Mouse (Mus musculus) limb, embryonic 10.5 days (tissue): ENCODE data around the gene Tbcd. TPM values are rescaled to one million over a fixed set of nuclear protein-coding genes. Genes with fewer than 3 reads are reported as not detected.

Experiments
- DNase-seq: peaks from one replicate; pipeline ENCODE4 v3.0.0-alpha.2; 2017; ENCODE audit warnings: low spot score
- H3K27ac ChIP-seq: fragments of 300-500 bp; sonication (generic); 2 replicates; pipeline ENCODE4 v1.5.1; 2016; ENCODE audit warnings: mild to moderate bottlenecking
- H3K27me3 ChIP-seq: fragments of 300-500 bp; sonication (generic); 2 replicates; pipeline ENCODE4 v1.6.1; 2016; ENCODE audit warnings: low read depth, mild to moderate bottlenecking; ENCODE audit not compliant: poor library complexity, severe bottlenecking
- H3K36me3 ChIP-seq: fragments of 300-500 bp; sonication (generic); 2 replicates; pipeline ENCODE4 v1.6.1; 2016; ENCODE audit warnings: mild to moderate bottlenecking, moderate library complexity
- H3K4me1 ChIP-seq: fragments of 300-500 bp; sonication (generic); 2 replicates; pipeline ENCODE4 v1.6.1; 2016
- H3K4me3 ChIP-seq: fragments of 300-500 bp; sonication (generic); 2 replicates; pipeline ENCODE4 v1.5.1; 2016; ENCODE audit warnings: mild to moderate bottlenecking, moderate library complexity
- H3K9me3 ChIP-seq: fragments of 300-500 bp; sonication (generic); replicated peaks from 2 replicates; pipeline ENCODE4 v1.6.1; 2016; ENCODE audit warnings: mild to moderate bottlenecking
- WGBS: fragments of 180-500 bp; shearing (Covaris S2); methylation state at CpG from one replicate; pipeline ENCODE4 v1.1.7; 2016; 5-methylcytosine and 5-hydroxymethylcytosine counted together
- polyA plus RNA-seq: library from polyadenylated mRNA; unstranded; fragments of >200 nt; fragmentation: Nextera tagmentation; extraction: Ambion mirVana; gene quantifications from 2 replicates; pipeline ENCODE4 v1.2.1, GENCODE M21; 2016

Tbcd gene
- polyA plus RNA-seq, 1 experiment from 2014 or later = 54.9 TPM

DNA sequence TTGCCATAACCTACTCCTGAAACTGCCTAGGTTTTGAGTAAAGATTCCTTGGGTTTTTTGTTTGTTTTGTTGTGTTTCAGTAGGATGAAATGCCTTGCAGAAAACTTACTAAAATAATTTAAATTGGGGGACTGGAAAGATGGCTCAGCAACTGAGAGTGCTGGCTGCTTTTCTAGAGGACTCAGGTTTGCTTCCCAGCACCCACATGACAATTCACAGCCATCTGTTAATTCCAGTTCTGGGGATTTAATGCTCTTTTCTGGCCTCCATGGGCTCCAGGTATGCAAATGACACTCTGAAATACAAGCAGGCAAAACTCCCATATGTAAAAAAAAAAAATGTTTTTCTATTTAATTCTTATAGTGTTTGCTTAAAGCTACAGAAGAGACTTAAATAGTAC lies 130.1 kb downstream of the Tbcd start:
- Histone ChIP-seq H3K27ac (no peak overlapping the region), H3K4me3 (no peak overlapping the region), H3K36me3 (peaks cover 10% of the 10 kb centered on the region), H3K9me3 (no peaks in the 10 kb centered on the region), H3K4me1 (no peaks in the 10 kb centered on the region), H3K27me3 (no peaks in the 10 kb centered on the region)
- no peak for DNase-seq

DNA sequence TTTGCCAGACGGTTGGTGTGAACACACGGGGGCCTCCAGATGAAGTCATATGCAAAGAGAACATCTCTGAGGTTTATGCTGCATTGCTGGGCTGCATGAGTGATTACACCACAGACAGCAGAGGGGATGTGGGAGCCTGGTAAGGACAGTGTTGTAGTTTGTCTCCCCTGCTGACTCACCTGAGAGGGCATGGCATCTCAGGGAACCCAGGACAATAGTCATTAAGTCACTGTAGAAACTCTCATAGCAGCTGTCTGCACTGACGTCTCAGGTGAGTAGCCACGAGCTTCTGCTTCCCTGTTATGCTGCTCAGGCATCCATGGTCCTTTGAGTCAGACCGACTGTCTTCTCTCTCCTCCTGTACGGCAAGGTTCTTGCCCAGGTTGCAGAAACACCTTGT lies 145.5 kb downstream of the Tbcd start:
- peaks cover 16% of the 10 kb centered on the region; the same call in 1 of the 2 replicates for H3K4me1 ChIP-seq
- peaks cover 55% of the 10 kb centered on the region for H3K36me3 ChIP-seq
- DNase-seq = no peak

DNA sequence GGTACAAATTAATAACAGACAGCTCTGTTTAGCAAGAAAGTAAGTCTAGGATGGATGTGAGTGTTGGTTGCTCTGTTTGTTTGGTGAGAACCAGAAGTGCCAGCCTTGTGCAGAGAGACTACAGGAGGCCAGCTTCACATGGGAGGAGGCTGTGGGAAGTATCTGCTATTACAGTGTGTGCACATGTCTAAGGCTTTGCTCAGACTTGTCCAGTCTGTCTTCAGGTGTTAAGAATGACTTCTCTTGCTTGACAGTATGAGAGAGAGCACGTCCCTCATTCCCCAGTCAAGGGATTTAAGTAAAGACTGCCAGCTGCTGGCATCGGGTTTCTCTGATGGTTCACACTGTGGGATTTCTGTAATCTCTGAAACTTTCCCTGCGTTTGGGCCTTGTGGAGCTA lies 149.7 kb downstream of the Tbcd start:
- WGBS = 77% methylated on average over 3 of the region's 3 CpGs
- H3K27me3 ChIP-seq = no peaks in the 10 kb centered on the region
- no peak for DNase-seq
- H3K4me1 ChIP-seq = peaks cover 16% of the 10 kb centered on the region; the same call in 1 of the 2 replicates
- H3K9me3 ChIP-seq = no peaks in the 10 kb centered on the region
- no peak overlapping the region for H3K4me3 ChIP-seq
- 0 out of 2 replicates have a peak overlapping the region, but pooled peaks have one; percentile 15 for H3K27ac ChIP-seq
- peaks cover 65% of the 10 kb centered on the region for H3K36me3 ChIP-seq

More for the DNA sequence above, 145.5 kb downstream of the Tbcd start:
- no peaks in the 10 kb centered on the region for H3K27me3 ChIP-seq
- 87% methylated on average over 6 of the region's 6 CpGs for WGBS
- no peak overlapping the region for H3K27ac ChIP-seq
- no peaks in the 10 kb centered on the region for H3K9me3 ChIP-seq
- no peak overlapping the region for H3K4me3 ChIP-seq

DNA sequence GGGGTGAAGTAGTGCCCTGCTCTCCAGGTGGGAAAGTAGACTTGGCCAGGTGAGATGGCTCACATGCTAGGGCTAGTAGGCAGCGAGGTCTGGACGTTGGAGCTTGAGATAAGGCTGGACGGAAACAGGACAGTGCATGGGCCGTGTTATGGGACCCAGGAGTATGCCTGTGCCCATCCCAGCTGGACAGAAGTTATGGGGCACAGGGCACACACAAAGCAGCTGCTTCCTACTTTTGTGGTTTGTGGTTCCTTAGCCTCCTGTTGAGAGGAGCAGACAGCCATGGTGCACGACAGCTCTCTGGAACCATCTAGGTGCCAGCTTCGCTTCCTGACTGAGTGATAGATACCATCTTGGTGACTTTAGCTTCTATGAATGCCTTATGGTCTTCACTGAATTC lies 153.9 kb downstream of the Tbcd start:
- Histone ChIP-seq H3K36me3 (peaks cover 76% of the 10 kb centered on the region), H3K9me3 (no peaks in the 10 kb centered on the region), H3K4me3 (no peak overlapping the region), H3K4me1 (0 out of 2 replicates have a peak, but pooled peaks cover 5% of the 10 kb centered on the region), H3K27me3 (no peaks in the 10 kb centered on the region), H3K27ac (no peak overlapping the region)
- WGBS = 95% methylated on average over 6 of the region's 6 CpGs
- DNase-seq = no peak

GRCm38 (mm10) chr11:121610976-121611375 lies 159.2 kb downstream of the Tbcd start:
- Histone ChIP-seq H3K36me3 (peaks cover 63% of the 10 kb centered on the region), H3K4me1 (no peaks in the 10 kb centered on the region), H3K27me3 (no peaks in the 10 kb centered on the region), H3K27ac (no peak overlapping the region), H3K9me3 (no peaks in the 10 kb centered on the region), H3K4me3 (no peak overlapping the region)
- DNase-seq = no peak

- Histone ChIP-seq H3K27ac (no peak overlapping the region), H3K4me1 (no peaks in the 10 kb centered on the region), H3K27me3 (no peaks in the 10 kb centered on the region), H3K4me3 (no peak overlapping the region), H3K9me3 (no peaks in the 10 kb centered on the region), H3K36me3 (peaks cover 74% of the 10 kb centered on the region)
- DNase-seq = no peak
- 79% methylated on average over 3 of the region's 3 CpGs for WGBS
Measured at GRCm38 (mm10) chr11:121615961-121616485, 164.3 kb downstream of the Tbcd start.

DNA sequence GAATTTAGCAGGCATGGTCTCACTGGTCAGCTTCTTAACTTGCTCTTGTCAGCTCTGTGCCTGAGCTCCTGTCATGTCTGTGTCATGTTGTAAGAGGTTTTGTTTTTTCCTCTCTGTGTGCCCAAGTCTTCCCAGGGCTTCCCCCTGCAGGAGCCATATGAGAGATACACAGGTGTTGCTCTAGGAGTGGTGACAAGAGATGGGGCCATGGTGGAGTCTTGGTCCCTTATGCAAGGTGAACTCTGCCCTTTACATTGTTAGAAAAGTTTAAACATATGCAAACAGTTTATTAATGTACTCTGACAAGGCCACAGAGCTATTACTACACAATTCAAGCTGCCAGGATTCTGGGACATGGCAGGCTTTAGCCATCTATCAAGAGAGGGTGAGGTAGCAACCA lies 164.8 kb downstream of the Tbcd start:
- Histone ChIP-seq H3K4me1 (no peaks in the 10 kb centered on the region), H3K27ac (no peak overlapping the region), H3K9me3 (no peaks in the 10 kb centered on the region), H3K27me3 (no peaks in the 10 kb centered on the region), H3K4me3 (no peak overlapping the region), H3K36me3 (peaks cover 73% of the 10 kb centered on the region)
- no peak for DNase-seq

DNA sequence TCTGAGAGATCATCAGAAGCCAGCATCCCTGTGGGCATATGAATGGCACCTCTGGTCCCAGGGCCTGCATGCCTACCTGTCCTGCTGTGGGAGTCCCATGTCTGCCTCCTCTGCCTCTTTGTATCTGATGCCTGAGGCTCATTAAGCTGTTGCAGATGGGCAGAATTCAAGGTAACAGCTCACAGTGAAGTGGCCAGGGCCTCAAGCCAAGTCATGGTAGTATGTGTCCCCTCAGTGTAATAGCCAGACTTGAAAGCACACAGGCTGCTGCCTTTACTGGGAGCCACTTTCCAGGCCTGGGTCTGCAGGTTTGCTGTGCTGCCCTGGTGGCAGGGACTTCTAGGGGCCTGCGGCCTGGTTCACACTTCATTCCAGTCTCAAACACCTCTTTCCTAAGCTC lies 165.6 kb downstream of the Tbcd start:
- H3K9me3 ChIP-seq = no peaks in the 10 kb centered on the region
- no peak overlapping the region for H3K4me3 ChIP-seq
- no peak overlapping the region for H3K27ac ChIP-seq
- H3K4me1 ChIP-seq = no peaks in the 10 kb centered on the region
- no peak for DNase-seq
- no peaks in the 10 kb centered on the region for H3K27me3 ChIP-seq
- H3K36me3 ChIP-seq = peaks cover 79% of the 10 kb centered on the region
- 94% methylated on average over 1 of the region's 1 CpGs for WGBS

DNA sequence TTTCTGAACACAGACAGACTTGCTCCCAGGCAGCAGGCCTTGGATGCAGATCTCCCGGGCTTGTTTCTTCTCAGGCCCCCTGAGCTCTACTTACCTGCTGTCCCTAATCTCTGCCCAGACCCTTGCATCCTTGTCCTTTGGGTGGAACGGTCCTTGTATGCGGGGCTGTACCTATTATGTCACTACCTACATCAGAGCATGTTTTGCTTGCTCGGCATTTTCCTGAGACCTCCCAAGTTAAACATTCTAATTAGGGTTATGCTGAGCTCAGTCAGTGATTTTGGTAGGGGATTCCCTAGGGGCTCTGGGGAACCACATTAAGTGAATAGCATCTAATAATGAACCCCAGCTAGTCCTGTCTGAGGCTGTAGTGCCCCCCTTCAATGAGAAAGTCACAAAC lies 173.3 kb downstream of the Tbcd start:
- WGBS = 92% methylated on average over 4 of the region's 4 CpGs
- no peaks in the 10 kb centered on the region for H3K27me3 ChIP-seq
- peaks cover 51% of the 10 kb centered on the region for H3K36me3 ChIP-seq
- no peaks in the 10 kb centered on the region for H3K4me1 ChIP-seq
- no peaks in the 10 kb centered on the region for H3K9me3 ChIP-seq
- H3K4me3 ChIP-seq = no peak overlapping the region
- DNase-seq = no peak
- H3K27ac ChIP-seq = no peak overlapping the region

- Histone ChIP-seq H3K27ac (no peak overlapping the region), H3K4me3 (no peak overlapping the region), H3K4me1 (no peaks in the 10 kb centered on the region), H3K9me3 (no peaks in the 10 kb centered on the region), H3K27me3 (no peaks in the 10 kb centered on the region), H3K36me3 (peaks cover 37% of the 10 kb centered on the region)
- 89% methylated on average over 5 of the region's 5 CpGs for WGBS
- DNase-seq = no peak
Measured at GRCm38 (mm10) chr11:121627521-121627920, 175.8 kb downstream of the Tbcd start.

- Histone ChIP-seq H3K27ac (no peak overlapping the region), H3K4me1 (no peaks in the 10 kb centered on the region), H3K9me3 (no peaks in the 10 kb centered on the region), H3K4me3 (no peak overlapping the region), H3K36me3 (peaks cover 18% of the 10 kb centered on the region), H3K27me3 (no peaks in the 10 kb centered on the region)
- DNase-seq = no peak
- 91% methylated on average over 6 of the region's 6 CpGs for WGBS
Measured at GRCm38 (mm10) chr11:121629529-121629928, 177.8 kb downstream of the Tbcd start.

GRCm38 (mm10) chr11:121630406-121630805 lies 178.7 kb downstream of the Tbcd start:
- WGBS = 86% methylated on average over 4 of the region's 4 CpGs
- H3K36me3 ChIP-seq = peaks cover 18% of the 10 kb centered on the region
- no peak overlapping the region for H3K4me3 ChIP-seq
- no peaks in the 10 kb centered on the region for H3K27me3 ChIP-seq
- no peaks in the 10 kb centered on the region for H3K4me1 ChIP-seq
- H3K27ac ChIP-seq = no peak overlapping the region
- DNase-seq = no peak
- no peaks in the 10 kb centered on the region for H3K9me3 ChIP-seq

GRCm38 (mm10) chr11:121631410-121631809 lies 179.7 kb downstream of the Tbcd start:
- Histone ChIP-seq H3K36me3 (peaks cover 18% of the 10 kb centered on the region), H3K27me3 (no peaks in the 10 kb centered on the region), H3K9me3 (no peaks in the 10 kb centered on the region), H3K27ac (no peak overlapping the region), H3K4me3 (no peak overlapping the region), H3K4me1 (no peaks in the 10 kb centered on the region)
- no peak for DNase-seq
- WGBS = 94% methylated on average over 7 of the region's 7 CpGs

GRCm38 (mm10) chr11:121636646-121637045 lies 184.9 kb downstream of the Tbcd start:
- H3K4me3 ChIP-seq = no peak overlapping the region
- H3K36me3 ChIP-seq = peaks cover 24% of the 10 kb centered on the region
- 97% methylated on average over 10 of the region's 10 CpGs for WGBS
- no peak overlapping the region for H3K27ac ChIP-seq
- no peaks in the 10 kb centered on the region for H3K27me3 ChIP-seq
- no peak for DNase-seq
- no peaks in the 10 kb centered on the region for H3K9me3 ChIP-seq
- H3K4me1 ChIP-seq = no peaks in the 10 kb centered on the region
